Mouse (Mus musculus) forebrain, embryonic 13.5 days (tissue): ENCODE data around the gene Gpnmb. TPM values are rescaled to one million over a fixed set of nuclear protein-coding genes. Genes with fewer than 3 reads are reported as not detected.
A peak's percentile ranks its signal among the peaks of the same experiment; 100 is the strongest.

Source experiments
- ATAC-seq: fragments of 200-750 bp; cut with Nextera tagmentation; 2 replicates; pipeline ENCODE4 v1.8.0; 2017
- H3K27ac ChIP-seq: fragments of 300-500 bp; sonication (generic); 2 replicates; pipeline ENCODE4 v1.5.1; 2015; ENCODE audit warnings: inconsistent platforms, mild to moderate bottlenecking, moderate library complexity
- H3K27me3 ChIP-seq: fragments of 300-500 bp; sonication (generic); 2 replicates; pipeline ENCODE4 v1.6.1; 2015; ENCODE audit warnings: mild to moderate bottlenecking, inconsistent platforms
- H3K36me3 ChIP-seq: fragments of 300-500 bp; sonication (generic); 2 replicates; pipeline ENCODE4 v1.6.1; 2015; ENCODE audit warnings: mild to moderate bottlenecking, inconsistent platforms; ENCODE audit not compliant: poor library complexity, severe bottlenecking
- H3K4me1 ChIP-seq: fragments of 300-500 bp; sonication (generic); 2 replicates; pipeline ENCODE4 v1.6.1; 2015; ENCODE audit warnings: inconsistent platforms
- H3K4me2 ChIP-seq: fragments of 300-500 bp; sonication (generic); 2 replicates; pipeline ENCODE4 v1.6.1; 2015; ENCODE audit warnings: inconsistent platforms, mild to moderate bottlenecking, moderate library complexity
- H3K4me3 ChIP-seq: fragments of 300-500 bp; sonication (generic); 2 replicates; pipeline ENCODE4 v1.5.1; 2015; ENCODE audit warnings: mild to moderate bottlenecking, inconsistent platforms
- H3K9ac ChIP-seq: fragments of 300-500 bp; sonication (generic); 2 replicates; pipeline ENCODE4 v1.6.1; 2015; ENCODE audit warnings: mild to moderate bottlenecking, inconsistent platforms
- H3K9me3 ChIP-seq: fragments of 300-500 bp; sonication (generic); replicated peaks from 2 replicates; pipeline ENCODE4 v1.6.1; 2016; ENCODE audit warnings: inconsistent platforms
- WGBS: fragments of 180-500 bp; shearing (Covaris S2); methylation state at CpG from one replicate; pipeline ENCODE4 v1.1.7; 2015; 5-methylcytosine and 5-hydroxymethylcytosine counted together
- polyA plus RNA-seq: library from polyadenylated mRNA; unstranded; fragments of >200 nt; fragmentation: Nextera tagmentation; extraction: Ambion mirVana; gene quantifications from 2 replicates; pipeline ENCODE4 v1.2.1, GENCODE M21; 2015

Gene Gpnmb
- polyA plus RNA-seq, 1 experiment from 2014 or later = 0.19 TPM

DNA sequence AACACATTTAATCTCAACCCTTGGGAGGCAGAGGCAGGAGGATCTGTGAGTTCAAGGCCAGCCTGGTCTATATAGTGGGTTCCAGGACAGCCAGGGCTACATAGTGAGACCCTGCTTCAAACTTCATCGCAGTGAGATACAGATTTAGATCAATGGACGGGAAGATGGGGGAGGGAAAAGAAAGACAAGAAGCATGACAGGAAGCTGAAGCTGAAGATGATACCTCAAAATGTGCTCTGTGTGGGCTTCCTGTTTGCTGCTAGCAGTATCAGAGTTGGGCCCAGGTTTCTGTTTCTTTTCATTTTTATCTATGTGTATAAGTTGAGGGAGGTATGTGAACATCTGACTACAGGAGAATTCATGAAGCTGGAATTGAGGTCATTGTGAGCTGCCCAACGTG lies 22.9 kb upstream of the Gpnmb start:
- H3K4me2 ChIP-seq = no peak overlapping the region
- H3K27me3 ChIP-seq = no peaks in the 10 kb centered on the region
- no peak overlapping the region for H3K9ac ChIP-seq
- H3K27ac ChIP-seq = no peak overlapping the region
- no peak overlapping the region for H3K4me3 ChIP-seq
- peaks cover 7% of the 10 kb centered on the region for H3K4me1 ChIP-seq
- no peaks in the 10 kb centered on the region for H3K9me3 ChIP-seq
- H3K36me3 ChIP-seq = no peaks in the 10 kb centered on the region
- WGBS = 84% methylated on average over 3 of the region's 3 CpGs
- ATAC-seq = no peak

DNA sequence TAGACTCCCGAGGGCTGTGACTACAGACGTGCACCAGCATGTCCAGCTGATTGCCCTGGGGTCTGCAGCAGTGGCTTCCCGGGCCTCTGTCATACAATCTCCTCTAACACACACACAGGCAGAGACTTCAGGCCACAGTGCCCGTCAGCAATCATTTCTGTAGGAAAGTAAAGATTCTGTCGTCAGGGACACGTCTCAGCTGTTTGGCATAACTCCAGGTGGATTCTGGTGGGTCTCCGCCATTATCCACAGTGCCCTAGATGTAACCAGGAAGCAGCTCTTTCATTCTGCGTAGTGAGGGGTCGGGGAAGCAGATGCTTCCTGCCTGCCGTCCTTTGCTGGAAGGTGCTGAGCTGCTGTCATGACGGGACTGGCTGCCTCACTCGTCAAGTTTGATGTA lies 19.2 kb upstream of the Gpnmb start:
- H3K9ac ChIP-seq = no peak overlapping the region
- 74% methylated on average over 12 of the region's 12 CpGs for WGBS
- no peaks in the 10 kb centered on the region for H3K9me3 ChIP-seq
- ATAC-seq = no peak
- H3K27ac ChIP-seq = no peak overlapping the region
- no peaks in the 10 kb centered on the region for H3K36me3 ChIP-seq
- no peak overlapping the region for H3K4me3 ChIP-seq
- peaks cover 29% of the 10 kb centered on the region for H3K4me1 ChIP-seq
- no peaks in the 10 kb centered on the region for H3K27me3 ChIP-seq
- H3K4me2 ChIP-seq = no peak overlapping the region

DNA sequence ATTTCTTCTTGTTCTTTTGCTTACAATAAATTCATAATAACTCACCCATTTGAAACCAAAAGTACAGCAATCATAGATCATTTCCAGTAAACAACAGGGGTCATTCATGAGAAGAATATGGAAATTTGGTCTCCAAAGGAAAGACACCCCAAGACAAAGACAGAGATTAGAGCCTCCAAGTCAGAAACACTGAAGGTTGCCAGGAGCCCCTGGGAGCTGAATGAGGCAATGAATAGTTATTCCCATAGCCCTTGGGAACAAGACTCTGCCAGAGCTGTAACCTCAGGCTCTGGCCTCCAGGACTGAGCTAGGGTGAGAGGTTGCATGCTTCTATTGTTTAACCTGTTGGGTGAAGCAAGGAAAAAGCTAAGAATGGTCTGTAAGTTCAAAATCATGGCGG lies 17.0 kb upstream of the Gpnmb start:
- no peak for ATAC-seq
- H3K9me3 ChIP-seq = no peaks in the 10 kb centered on the region
- 84% methylated on average over 1 of the region's 1 CpGs for WGBS
- H3K36me3 ChIP-seq = no peaks in the 10 kb centered on the region
- peaks cover 36% of the 10 kb centered on the region for H3K4me1 ChIP-seq
- no peak overlapping the region for H3K27ac ChIP-seq
- no peak overlapping the region for H3K4me2 ChIP-seq
- no peak overlapping the region for H3K9ac ChIP-seq
- no peak overlapping the region for H3K4me3 ChIP-seq
- H3K27me3 ChIP-seq = peaks cover 16% of the 10 kb centered on the region; the same call in 1 of the 2 replicates

DNA sequence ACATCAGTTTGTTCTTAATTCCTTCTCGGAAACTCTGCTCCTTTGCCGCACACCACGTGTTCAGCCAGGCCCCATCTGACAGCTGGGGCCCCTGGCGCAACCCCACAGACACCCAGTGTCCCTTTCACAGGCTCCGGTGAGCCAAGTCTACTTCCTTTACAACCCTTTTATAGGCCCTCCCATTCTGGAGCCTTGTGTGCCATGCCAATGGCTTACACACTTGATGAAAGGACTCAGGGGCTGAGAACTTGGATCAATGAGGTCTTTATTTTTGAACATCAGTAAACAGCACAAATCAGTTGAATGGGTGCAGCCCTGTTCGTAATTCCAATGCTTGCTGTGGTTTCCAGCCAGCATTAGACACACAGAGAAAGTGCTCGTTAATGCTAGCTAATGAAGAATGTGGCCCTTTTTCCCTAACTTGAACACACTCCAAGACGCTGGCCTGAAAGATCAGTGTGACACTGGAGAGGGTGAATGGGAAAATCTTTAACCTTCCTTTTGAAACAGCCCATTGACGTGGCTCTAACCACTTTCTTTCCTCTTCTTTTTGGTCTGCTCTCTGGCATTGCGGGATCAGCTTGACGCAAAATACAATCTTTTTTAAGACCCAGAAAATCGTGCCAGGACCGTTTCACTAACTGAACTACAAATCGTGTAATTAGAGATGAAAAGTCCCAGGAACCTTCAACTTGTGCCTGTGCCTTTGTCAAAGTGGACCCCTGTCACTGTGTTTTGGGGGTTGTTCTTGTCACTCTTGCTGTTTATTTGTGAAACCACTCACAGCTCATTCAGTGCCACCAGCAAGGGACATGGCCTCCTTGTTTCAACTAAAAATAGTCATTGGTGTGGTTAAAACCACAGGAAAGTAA lies 15.0 kb upstream of the Gpnmb start:
- Histone ChIP-seq H3K4me2 (peak overlapping the region; percentile 36), H3K9ac (no peak overlapping the region), H3K4me1 (peaks cover 36% of the 10 kb centered on the region), H3K36me3 (no peaks in the 10 kb centered on the region), H3K27me3 (peaks cover 26% of the 10 kb centered on the region), H3K27ac (peak overlapping the region; percentile 58; the same call in 1 of the 2 replicates), H3K9me3 (no peaks in the 10 kb centered on the region), H3K4me3 (no peak overlapping the region)
- 15% methylated on average over 14 of the region's 14 CpGs for WGBS
- peak; percentile 97 for ATAC-seq

DNA sequence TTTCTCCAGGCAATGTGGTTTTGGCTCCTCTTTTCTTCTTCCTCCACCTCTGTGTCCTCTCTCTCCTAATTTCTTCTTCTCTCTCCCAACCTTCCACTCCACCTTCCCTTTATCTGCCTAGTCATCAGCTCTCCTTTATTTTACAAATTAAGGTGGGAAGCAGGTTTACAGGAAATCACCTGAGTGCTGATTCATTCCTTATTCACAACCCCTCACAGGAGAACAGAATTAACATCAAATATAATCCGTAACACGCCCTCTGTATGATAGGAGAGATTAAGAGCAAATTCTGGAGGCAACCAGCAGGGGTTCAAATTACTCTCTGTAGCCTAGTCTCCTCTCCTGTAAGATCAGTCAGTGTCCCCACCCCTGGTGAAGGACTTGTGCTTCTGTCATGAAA lies 14.0 kb upstream of the Gpnmb start:
- peaks cover 26% of the 10 kb centered on the region for H3K27me3 ChIP-seq
- H3K9me3 ChIP-seq = no peaks in the 10 kb centered on the region
- WGBS = 80% methylated on average over 2 of the region's 2 CpGs

DNA sequence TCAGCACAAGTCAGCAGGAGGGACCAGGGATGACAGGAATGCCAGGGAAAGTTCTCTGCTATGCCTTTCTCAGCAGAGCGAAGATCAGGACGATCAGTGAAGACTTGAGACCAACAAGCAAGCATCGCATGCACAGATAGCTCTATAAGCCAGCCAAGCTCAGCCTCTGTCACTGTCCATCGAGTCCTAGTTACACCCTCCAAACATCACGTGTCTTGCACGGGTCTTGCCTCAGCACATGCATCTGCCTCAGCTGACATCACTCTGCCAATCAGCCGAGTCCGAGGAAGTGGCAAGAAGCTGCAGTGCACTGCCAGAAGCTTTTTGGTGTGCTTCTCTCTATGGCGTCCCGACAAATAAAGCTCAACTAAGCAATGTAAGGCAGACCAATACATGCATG lies 13.0 kb upstream of the Gpnmb start:
- peaks cover 26% of the 10 kb centered on the region for H3K27me3 ChIP-seq
- H3K9me3 ChIP-seq = no peaks in the 10 kb centered on the region
- H3K4me3 ChIP-seq = no peak overlapping the region
- peaks cover 36% of the 10 kb centered on the region for H3K4me1 ChIP-seq
- H3K9ac ChIP-seq = no peak overlapping the region
- ATAC-seq = no peak
- WGBS = 92% methylated on average over 10 of the region's 10 CpGs
- no peaks in the 10 kb centered on the region for H3K36me3 ChIP-seq
- H3K27ac ChIP-seq = no peak overlapping the region
- no peak overlapping the region for H3K4me2 ChIP-seq

More for the DNA sequence above, 14.0 kb upstream of the Gpnmb start:
- no peaks in the 10 kb centered on the region for H3K36me3 ChIP-seq
- H3K27ac ChIP-seq = 0 out of 2 replicates have a peak overlapping the region, but pooled peaks have one; percentile 41
- no peak overlapping the region for H3K9ac ChIP-seq
- H3K4me1 ChIP-seq = peaks cover 36% of the 10 kb centered on the region
- no peak overlapping the region for H3K4me2 ChIP-seq
- ATAC-seq = no peak
- H3K4me3 ChIP-seq = no peak overlapping the region

DNA sequence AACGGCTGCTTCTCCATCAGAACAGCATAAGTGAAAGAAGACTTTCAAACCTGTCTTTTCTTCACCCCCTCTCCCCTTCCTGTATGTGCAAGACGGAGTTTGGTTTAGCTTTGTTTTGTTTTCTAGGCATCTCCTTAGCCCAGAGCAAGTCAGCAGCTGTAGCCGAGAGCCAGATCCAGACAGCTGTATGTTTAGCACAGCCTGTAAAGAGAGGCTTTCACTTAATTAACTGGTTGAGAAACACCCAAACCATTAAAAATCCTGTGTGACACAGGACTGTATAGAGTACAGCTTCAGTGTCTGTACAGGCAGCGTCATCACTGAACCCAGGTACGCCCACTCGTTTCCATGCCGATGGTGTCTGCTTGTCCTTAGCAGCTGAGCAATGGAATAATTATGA lies 11.1 kb upstream of the Gpnmb start:
- Histone ChIP-seq H3K4me1 (peaks cover 22% of the 10 kb centered on the region), H3K27ac (no peak overlapping the region), H3K27me3 (peaks cover 28% of the 10 kb centered on the region), H3K4me2 (no peak overlapping the region), H3K9me3 (no peaks in the 10 kb centered on the region), H3K9ac (no peak overlapping the region), H3K4me3 (no peak overlapping the region), H3K36me3 (no peaks in the 10 kb centered on the region)
- WGBS = 65% methylated on average over 7 of the region's 7 CpGs
- ATAC-seq = no peak

DNA sequence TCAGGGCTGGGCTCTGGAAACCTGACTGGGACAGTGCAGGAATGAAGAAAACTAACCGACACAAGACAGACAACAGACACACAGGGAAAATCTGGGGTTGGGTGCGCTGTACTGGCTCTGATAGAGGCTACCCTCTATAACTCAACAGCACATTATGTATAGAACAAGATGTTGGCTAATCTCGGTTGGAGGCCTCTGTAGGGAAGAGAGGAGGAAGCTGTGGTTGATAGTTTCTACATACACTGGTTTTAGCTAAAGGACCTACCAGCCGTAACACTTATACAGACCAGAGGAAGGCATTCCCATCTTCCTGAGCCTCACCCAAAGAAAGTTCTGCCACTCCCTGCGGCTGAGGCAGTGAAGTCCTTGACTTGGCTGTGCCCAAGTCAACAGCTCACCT lies 9.8 kb upstream of the Gpnmb start:
- ATAC-seq = no peak
- H3K27me3 ChIP-seq = peaks cover 28% of the 10 kb centered on the region
- no peak overlapping the region for H3K4me2 ChIP-seq
- H3K9ac ChIP-seq = no peak overlapping the region
- H3K9me3 ChIP-seq = no peaks in the 10 kb centered on the region
- WGBS = 93% methylated on average over 5 of the region's 5 CpGs
- H3K36me3 ChIP-seq = no peaks in the 10 kb centered on the region
- H3K4me1 ChIP-seq = peaks cover 11% of the 10 kb centered on the region
- H3K4me3 ChIP-seq = no peak overlapping the region
- H3K27ac ChIP-seq = no peak overlapping the region

DNA sequence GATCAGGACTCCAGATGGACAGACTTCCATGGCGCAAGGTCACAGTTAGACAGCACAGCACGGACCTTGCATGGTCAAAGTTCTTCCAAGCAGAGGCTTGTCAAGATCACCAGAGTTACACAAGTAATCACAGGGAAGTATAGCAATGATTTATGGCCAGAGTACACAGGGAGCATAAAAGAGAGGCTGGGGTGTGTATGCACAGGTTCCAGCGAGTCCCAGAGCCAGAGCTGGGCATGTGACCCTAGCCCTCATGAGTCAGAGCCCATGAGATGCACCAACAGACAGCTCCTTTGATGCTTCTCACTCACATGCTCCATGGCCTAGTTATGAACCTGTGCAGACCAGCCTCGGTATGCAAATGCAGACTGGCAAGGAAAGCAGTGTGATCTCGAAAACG lies 8.3 kb upstream of the Gpnmb start:
- H3K4me1 ChIP-seq = peaks cover 7% of the 10 kb centered on the region; the same call in 1 of the 2 replicates
- no peak for ATAC-seq
- no peak overlapping the region for H3K4me3 ChIP-seq
- H3K4me2 ChIP-seq = no peak overlapping the region
- peaks cover 25% of the 10 kb centered on the region for H3K27me3 ChIP-seq
- H3K9me3 ChIP-seq = no peaks in the 10 kb centered on the region
- 91% methylated on average over 6 of the region's 6 CpGs for WGBS
- no peak overlapping the region for H3K27ac ChIP-seq
- no peak overlapping the region for H3K9ac ChIP-seq
- H3K36me3 ChIP-seq = no peaks in the 10 kb centered on the region

DNA sequence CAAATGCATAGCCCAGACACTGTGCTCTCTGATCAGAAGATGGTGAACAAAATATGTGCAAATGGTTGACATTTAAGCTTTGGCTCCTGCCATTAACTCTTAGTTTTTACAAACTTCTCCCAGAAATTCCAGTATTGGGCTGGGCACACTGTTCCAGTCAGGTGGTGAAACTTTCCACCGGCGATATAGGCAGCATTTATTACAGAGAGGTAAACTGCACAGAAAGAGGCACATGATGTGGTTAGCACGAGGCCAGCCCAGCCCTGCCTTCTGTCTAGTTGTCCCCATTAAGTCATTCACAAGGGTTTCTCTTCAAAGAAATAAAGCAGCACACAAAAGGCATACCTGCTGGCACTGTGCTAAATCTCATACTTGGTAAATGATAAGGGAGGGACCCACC lies 7.6 kb upstream of the Gpnmb start:
- H3K36me3 ChIP-seq = no peaks in the 10 kb centered on the region
- H3K4me1 ChIP-seq = peaks cover 7% of the 10 kb centered on the region; the same call in 1 of the 2 replicates
- H3K27ac ChIP-seq = no peak overlapping the region
- no peaks in the 10 kb centered on the region for H3K9me3 ChIP-seq
- 83% methylated on average over 3 of the region's 3 CpGs for WGBS
- peaks cover 18% of the 10 kb centered on the region for H3K27me3 ChIP-seq
- H3K4me2 ChIP-seq = no peak overlapping the region
- no peak for ATAC-seq
- no peak overlapping the region for H3K9ac ChIP-seq
- no peak overlapping the region for H3K4me3 ChIP-seq

DNA sequence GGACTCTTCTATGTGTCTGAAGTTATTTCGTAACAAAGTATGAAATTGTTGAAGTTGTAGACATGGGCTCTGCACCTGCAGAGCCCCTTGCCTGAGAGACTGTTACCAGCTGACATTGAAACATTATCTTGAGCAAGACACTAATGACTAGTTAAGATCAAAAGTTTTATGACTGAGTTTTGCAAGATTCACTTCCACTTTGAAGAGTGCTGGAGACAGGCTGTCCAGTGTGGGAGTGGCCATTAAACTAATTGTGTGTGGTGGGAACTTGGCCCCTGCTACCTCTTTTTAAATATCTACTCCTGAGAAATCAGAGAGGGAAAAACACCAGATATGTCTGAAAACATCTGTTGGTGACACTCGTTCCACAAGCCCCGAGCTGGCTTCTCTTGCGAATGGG lies 5.1 kb upstream of the Gpnmb start:
- Histone ChIP-seq H3K27ac (no peak overlapping the region), H3K9ac (no peak overlapping the region), H3K4me2 (no peak overlapping the region), H3K27me3 (peaks cover 10% of the 10 kb centered on the region), H3K4me1 (0 out of 2 replicates have a peak, but pooled peaks cover 7% of the 10 kb centered on the region), H3K9me3 (no peaks in the 10 kb centered on the region), H3K36me3 (no peaks in the 10 kb centered on the region), H3K4me3 (no peak overlapping the region)
- ATAC-seq = no peak
- 92% methylated on average over 4 of the region's 4 CpGs for WGBS

DNA sequence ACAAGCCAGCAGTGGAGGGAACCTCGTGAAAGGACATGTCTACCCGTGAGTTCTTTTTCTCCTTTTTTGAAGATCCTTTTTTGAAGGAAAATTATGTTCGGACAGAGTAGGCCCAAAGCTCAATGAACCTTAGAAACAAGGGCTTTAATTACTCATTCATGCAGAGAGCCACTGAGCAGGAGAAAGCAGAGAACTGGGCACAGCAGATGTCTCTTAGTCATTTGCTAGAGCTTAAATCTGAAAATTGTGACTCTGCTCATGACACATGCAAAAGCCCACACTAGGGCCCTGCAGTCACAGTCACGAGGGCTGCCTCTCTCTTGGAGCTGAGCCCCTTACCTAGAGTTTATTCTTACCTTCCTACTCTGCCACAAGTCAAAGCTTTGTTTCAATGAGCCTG lies 3.6 kb upstream of the Gpnmb start:
- Histone ChIP-seq H3K27me3 (peaks cover 19% of the 10 kb centered on the region), H3K36me3 (no peaks in the 10 kb centered on the region), H3K4me1 (peaks cover 7% of the 10 kb centered on the region), H3K4me3 (no peak overlapping the region), H3K9me3 (no peaks in the 10 kb centered on the region), H3K4me2 (no peak overlapping the region), H3K27ac (no peak overlapping the region), H3K9ac (no peak overlapping the region)
- ATAC-seq = no peak
- 54% methylated on average over 4 of the region's 4 CpGs for WGBS

DNA sequence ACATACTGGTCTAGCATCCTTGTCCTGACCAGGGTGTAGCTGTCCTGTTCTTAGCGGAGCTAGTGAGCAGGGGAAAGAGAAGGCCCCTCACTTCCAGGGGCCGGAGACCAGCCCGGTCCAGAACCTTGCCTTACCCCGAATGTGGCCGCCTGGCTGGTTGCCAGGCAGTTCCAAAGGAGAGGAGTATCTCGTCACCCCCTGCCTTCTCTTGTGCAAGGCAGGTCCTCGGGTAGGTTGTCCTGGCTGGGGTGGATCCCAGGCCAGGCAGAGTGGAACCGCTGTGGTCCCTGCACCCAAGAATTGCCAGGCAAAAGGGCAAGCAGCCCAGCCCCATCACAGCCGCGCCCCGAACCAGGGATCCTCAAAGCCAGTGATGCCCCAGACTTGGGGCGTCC lies 919 bp downstream of the Gpnmb start:
- Histone ChIP-seq H3K36me3 (no peaks in the 10 kb centered on the region), H3K27ac (no peak overlapping the region), H3K9ac (no peak overlapping the region), H3K4me2 (no peak overlapping the region), H3K9me3 (no peaks in the 10 kb centered on the region), H3K27me3 (peaks cover 17% of the 10 kb centered on the region), H3K4me3 (no peak overlapping the region), H3K4me1 (peaks cover 12% of the 10 kb centered on the region)
- WGBS = 60% methylated on average over 12 of the region's 12 CpGs
- ATAC-seq = no peak
